Mouse (Mus musculus): Measurements from ENCODE around the gene Cops9.

DNA sequence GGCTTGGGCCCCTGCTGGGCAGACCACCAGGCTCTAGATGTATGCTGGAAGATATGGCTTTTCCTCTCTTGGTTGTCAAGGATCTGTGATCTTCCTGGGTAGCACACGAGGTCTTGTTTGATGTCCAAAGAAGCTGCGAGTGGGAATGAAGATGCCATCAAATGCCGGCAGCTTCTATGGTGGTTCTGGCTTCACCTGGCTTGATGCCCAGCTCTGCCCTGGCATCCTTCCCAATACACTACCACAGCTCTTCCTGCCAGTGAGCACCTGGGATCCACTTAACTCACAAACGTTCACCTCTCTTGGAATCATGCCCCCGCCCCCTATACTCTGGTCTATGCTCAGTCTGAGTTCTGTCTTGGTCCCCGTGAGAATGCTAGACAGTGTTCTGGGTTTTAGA, 25.3 kb upstream of the Cops9 start:
- TF ChIP-seq CTCF (conservative IDR thresholded peaks at IDR 0.05; ENCODE audit: insufficient read depth, insufficient read length, low read depth, low read length), result no peak
- no peak for TF ChIP-seq POLR2A (IDR thresholded peaks at IDR 0.05; ENCODE audit: low read depth, low read length)

All from kidney, adult 2 months (tissue).